Mouse (Mus musculus) liver, adult 2 months (tissue): Measurements from ENCODE around the gene Slc1a3. TPM values are rescaled to one million over a fixed set of nuclear protein-coding genes. Genes with fewer than 3 reads are reported as not detected.

Source experiments
- DNase-seq: peaks from one replicate; pipeline ENCODE4 v3.0.0-alpha.2; 2011; ENCODE audit warnings: low read depth, low spot score; ENCODE audit errors: extremely low read depth
- H3K27ac ChIP-seq: fragments of 200-500 bp; replicated peaks from 2 replicates; pipeline ENCODE4 v1.5.1; 2012; ENCODE audit warnings: low read depth, mild to moderate bottlenecking, control low read depth, inconsistent platforms, low read length; ENCODE audit not compliant: insufficient read depth
- H3K27me3 ChIP-seq: fragments of 200-500 bp; 2 replicates; pipeline ENCODE4 v1.6.1; 2012; ENCODE audit warnings: mild to moderate bottlenecking, moderate library complexity, low read length, inconsistent platforms; ENCODE audit not compliant: control insufficient read depth, insufficient read depth
- H3K36me3 ChIP-seq: fragments of 200-500 bp; 2 replicates; pipeline ENCODE4 v1.6.1; 2012; ENCODE audit warnings: low read length, inconsistent platforms; ENCODE audit not compliant: control insufficient read depth, insufficient read depth
- H3K4me1 ChIP-seq: fragments of 200-500 bp; 2 replicates; pipeline ENCODE4 v1.6.1; 2011; ENCODE audit warnings: low read length; ENCODE audit not compliant: control insufficient read depth, insufficient read depth
- H3K4me3 ChIP-seq: fragments of 200-500 bp; 2 replicates; pipeline ENCODE4 v1.5.1; 2011; ENCODE audit warnings: low read depth, mild to moderate bottlenecking, control low read depth, low read length, moderate library complexity; ENCODE audit not compliant: insufficient read depth
- H3K79me2 ChIP-seq: fragments of 200-500 bp; 2 replicates; pipeline ENCODE4 v1.6.1; 2012; ENCODE audit warnings: inconsistent platforms, mild to moderate bottlenecking, low read length, moderate library complexity; ENCODE audit not compliant: control insufficient read depth, insufficient read depth
- H3K9ac ChIP-seq: fragments of 200-500 bp; 2 replicates; pipeline ENCODE4 v1.6.1; 2012; ENCODE audit warnings: low read depth, mild to moderate bottlenecking, control low read depth, inconsistent platforms, low read length
- CTCF ChIP-seq: fragments of 200-500 bp; IDR thresholded peaks from 2 replicates; pipeline ENCODE4 v1.5.1; 2011; ENCODE audit warnings: low read depth, low read length, control low read depth
- POLR2A ChIP-seq: fragments of 200-500 bp; IDR thresholded peaks from 2 replicates; pipeline ENCODE4 v1.6.1; 2011; ENCODE audit warnings: low read length, control low read depth; ENCODE audit not compliant: insufficient read depth; ENCODE audit errors: extremely low read depth
- WGBS: fragments of 180-500 bp; shearing (Covaris S2); methylation state at CpG from one replicate; pipeline ENCODE4 v1.1.7; 2018; 5-methylcytosine and 5-hydroxymethylcytosine counted together
- polyA plus RNA-seq: library from polyadenylated mRNA; depleted of rRNA; stranded (reverse); fragments of >200 nt; gene quantifications from 2 replicates; pipeline ENCODE4 v1.2.3, GENCODE M21; 2012
- total RNA-seq: library from RNA; depleted of rRNA; stranded (reverse); fragments of >200 nt; gene quantifications from 2 replicates; pipeline ENCODE4 v1.2.3, GENCODE M21; 2014

The Slc1a3 gene
- total and polyA plus RNA-seq, 2 experiments = 0.12 to 0.46 TPM

GRCm38 (mm10) chr15:8661856-8662255, 48.7 kb downstream of the Slc1a3 start:
- Histone ChIP-seq H3K27me3 (no peaks in the 10 kb centered on the region), H3K36me3 (no peaks in the 10 kb centered on the region), H3K4me3 (no peak overlapping the region), H3K79me2 (no peaks in the 10 kb centered on the region), H3K4me1 (no peaks in the 10 kb centered on the region), H3K9ac (no peak overlapping the region), H3K27ac (no peak overlapping the region)
- TF ChIP-seq POLR2A (no peak), CTCF (no peak)
- 27% methylated on average over 6 of the region's 6 CpGs for WGBS
- no peak for DNase-seq

- Histone ChIP-seq H3K4me3 (no peak overlapping the region), H3K4me1 (no peaks in the 10 kb centered on the region), H3K36me3 (no peaks in the 10 kb centered on the region), H3K9ac (no peak overlapping the region), H3K27ac (no peak overlapping the region), H3K27me3 (no peaks in the 10 kb centered on the region), H3K79me2 (no peaks in the 10 kb centered on the region)
- no peak for DNase-seq
- whole genome bisulfite sequencing = 83% methylated on average over 4 of the region's 4 CpGs
- no peak for TF ChIP-seq CTCF
- TF ChIP-seq POLR2A = no peak
Observed at GRCm38 (mm10) chr15:8659977-8660376, 50.6 kb downstream of the Slc1a3 start.

- no peak overlapping the region for H3K9ac ChIP-seq
Observed at GRCm38 (mm10) chr15:8659483-8659971, 51.0 kb downstream of the Slc1a3 start.

GRCm38 (mm10) chr15:8658086-8658980, 52.2 kb downstream of the Slc1a3 start:
- no peak overlapping the region for H3K4me3 ChIP-seq
- H3K79me2 ChIP-seq = no peaks in the 10 kb centered on the region
- no peaks in the 10 kb centered on the region for H3K4me1 ChIP-seq
- H3K9ac ChIP-seq = no peak overlapping the region
- no peaks in the 10 kb centered on the region for H3K36me3 ChIP-seq
- H3K27ac ChIP-seq = no peak overlapping the region
- DNase-seq = no peak
- TF ChIP-seq POLR2A (no peak), CTCF (no peak)
- no peaks in the 10 kb centered on the region for H3K27me3 ChIP-seq
- WGBS = 82% methylated on average over 8 of the region's 8 CpGs

More at GRCm38 (mm10) chr15:8659483-8659971, 51.0 kb downstream of the Slc1a3 start:
- H3K4me1 ChIP-seq = no peaks in the 10 kb centered on the region
- no peaks in the 10 kb centered on the region for H3K79me2 ChIP-seq
- DNase-seq = no peak
- no peak overlapping the region for H3K27ac ChIP-seq
- TF ChIP-seq CTCF (no peak), POLR2A (no peak)
- WGBS = 63% methylated on average over 8 of the region's 8 CpGs
- H3K4me3 ChIP-seq = no peak overlapping the region
- H3K27me3 ChIP-seq = no peaks in the 10 kb centered on the region
- H3K36me3 ChIP-seq = no peaks in the 10 kb centered on the region

- Histone ChIP-seq H3K27ac (no peak overlapping the region), H3K4me1 (no peaks in the 10 kb centered on the region), H3K9ac (no peak overlapping the region), H3K36me3 (no peaks in the 10 kb centered on the region), H3K79me2 (no peaks in the 10 kb centered on the region), H3K4me3 (no peak overlapping the region), H3K27me3 (no peaks in the 10 kb centered on the region)
- TF ChIP-seq POLR2A (no peak), CTCF (no peak)
- 83% methylated on average over 9 of the region's 9 CpGs for WGBS
- DNase-seq = no peak
Observed at GRCm38 (mm10) chr15:8655251-8655650, 55.3 kb downstream of the Slc1a3 start.

GRCm38 (mm10) chr15:8652637-8653036, 57.9 kb downstream of the Slc1a3 start:
- WGBS = 86% methylated on average over 8 of the region's 8 CpGs

More at GRCm38 (mm10) chr15:8652637-8653036, 57.9 kb downstream of the Slc1a3 start:
- no peak for DNase-seq
- TF ChIP-seq POLR2A = no peak
- no peak for TF ChIP-seq CTCF
- H3K79me2 ChIP-seq = no peaks in the 10 kb centered on the region
- H3K4me3 ChIP-seq = no peak overlapping the region
- H3K4me1 ChIP-seq = no peaks in the 10 kb centered on the region
- no peak overlapping the region for H3K9ac ChIP-seq
- no peaks in the 10 kb centered on the region for H3K27me3 ChIP-seq
- no peak overlapping the region for H3K27ac ChIP-seq
- no peaks in the 10 kb centered on the region for H3K36me3 ChIP-seq
